Mouse (Mus musculus) intestine, embryonic 16.5 days (tissue): Measurements from ENCODE around the gene Frzb. TPM values are rescaled to one million over a fixed set of nuclear protein-coding genes. Genes with fewer than 3 reads are reported as not detected.

Source experiments
- ATAC-seq: fragments of 200-750 bp; cut with Nextera tagmentation; 2 replicates; pipeline ENCODE4 v1.8.0; 2017; ENCODE audit warnings: moderate TSS enrichment, moderate library complexity
- H3K27ac ChIP-seq: fragments of 300-500 bp; sonication (generic); 2 replicates; pipeline ENCODE4 v1.5.1; 2014; ENCODE audit warnings: mild to moderate bottlenecking, low read length
- H3K27me3 ChIP-seq: fragments of 300-500 bp; sonication (generic); replicated peaks from 2 replicates; pipeline ENCODE4 v1.6.1; 2014; ENCODE audit warnings: low read length, control low read depth, mixed read lengths; ENCODE audit not compliant: control insufficient read depth, insufficient read depth
- H3K36me3 ChIP-seq: fragments of 300-500 bp; sonication (generic); 2 replicates; pipeline ENCODE4 v1.6.1; 2014; ENCODE audit warnings: low read length, control low read depth; ENCODE audit not compliant: control insufficient read depth, insufficient read depth
- H3K4me1 ChIP-seq: fragments of 300-500 bp; sonication (generic); 2 replicates; pipeline ENCODE4 v1.6.1; 2014; ENCODE audit warnings: low read length, control low read depth, mixed read lengths; ENCODE audit not compliant: control insufficient read depth, insufficient read depth
- H3K4me2 ChIP-seq: fragments of 300-500 bp; sonication (generic); 2 replicates; pipeline ENCODE4 v1.6.1; 2014; ENCODE audit warnings: low read depth, low read length, control low read depth
- H3K4me3 ChIP-seq: fragments of 300-500 bp; sonication (generic); 2 replicates; pipeline ENCODE4 v1.5.1; 2014; ENCODE audit warnings: mild to moderate bottlenecking, low read length
- H3K9ac ChIP-seq: fragments of 300-500 bp; sonication (generic); 2 replicates; pipeline ENCODE4 v1.6.1; 2014; ENCODE audit warnings: low read depth, low read length
- H3K9me3 ChIP-seq: fragments of 300-500 bp; sonication (generic); 2 replicates; pipeline ENCODE4 v1.6.1; 2016; ENCODE audit warnings: low read length, control low read depth; ENCODE audit not compliant: control insufficient read depth
- WGBS: fragments of 180-500 bp; shearing (Covaris S2); extraction: QIAGEN DNeasy Blood & Tissue Kit; methylation state at CpG from one replicate; pipeline ENCODE4 v1.1.7; 2014; 5-methylcytosine and 5-hydroxymethylcytosine counted together
- polyA plus RNA-seq: library from polyadenylated mRNA; unstranded; fragments of >200 nt; fragmentation: Nextera tagmentation; extraction: Ambion mirVana; gene quantifications from 2 replicates; pipeline ENCODE4 v1.2.1, GENCODE M21; 2015

Frzb gene
- polyA plus RNA-seq, 1 experiment from 2014 or later, result 2.4 TPM

GRCm38 (mm10) chr2:80404770-80405169 is 42.7 kb downstream of the Frzb start:
- H3K4me1 ChIP-seq, result 0 out of 2 replicates have a peak, but pooled peaks cover 3% of the 10 kb centered on the region
- H3K9me3 ChIP-seq, result no peaks in the 10 kb centered on the region
- H3K27ac ChIP-seq, result no peak overlapping the region
- H3K36me3 ChIP-seq, result no peaks in the 10 kb centered on the region
- H3K4me2 ChIP-seq, result no peak overlapping the region
- no peak overlapping the region for H3K4me3 ChIP-seq
- no peak for ATAC-seq
- 15% methylated on average over 5 of the region's 5 CpGs for WGBS
- no peaks in the 10 kb centered on the region for H3K27me3 ChIP-seq
- no peak overlapping the region for H3K9ac ChIP-seq

GRCm38 (mm10) chr2:80398595-80399099 is 48.8 kb downstream of the Frzb start:
- H3K4me1 ChIP-seq, result no peaks in the 10 kb centered on the region
- WGBS, result 40% methylated on average over 3 of the region's 3 CpGs
- no peaks in the 10 kb centered on the region for H3K27me3 ChIP-seq
- no peaks in the 10 kb centered on the region for H3K36me3 ChIP-seq
- ATAC-seq, result no peak
- no peak overlapping the region for H3K4me2 ChIP-seq
- H3K9me3 ChIP-seq, result no peaks in the 10 kb centered on the region
- no peak overlapping the region for H3K27ac ChIP-seq
- no peak overlapping the region for H3K4me3 ChIP-seq
- H3K9ac ChIP-seq, result no peak overlapping the region

- Histone ChIP-seq H3K27me3 (no peaks in the 10 kb centered on the region), H3K9me3 (no peaks in the 10 kb centered on the region), H3K9ac (no peak overlapping the region), H3K27ac (no peak overlapping the region), H3K36me3 (no peaks in the 10 kb centered on the region), H3K4me2 (no peak overlapping the region), H3K4me3 (no peak overlapping the region), H3K4me1 (no peaks in the 10 kb centered on the region)
- ATAC-seq, result no peak
- 43% methylated on average over 3 of the region's 3 CpGs for WGBS
These were observed 50.6 kb downstream of the Frzb start for GRCm38 (mm10) chr2:80396864-80397263.

- WGBS, result 31% methylated on average over 7 of the region's 7 CpGs
- H3K9ac ChIP-seq, result no peak overlapping the region
- no peak overlapping the region for H3K4me2 ChIP-seq
- H3K27me3 ChIP-seq, result no peaks in the 10 kb centered on the region
- no peak overlapping the region for H3K4me3 ChIP-seq
- H3K4me1 ChIP-seq, result no peaks in the 10 kb centered on the region
- no peak overlapping the region for H3K27ac ChIP-seq
- no peaks in the 10 kb centered on the region for H3K9me3 ChIP-seq
- H3K36me3 ChIP-seq, result no peaks in the 10 kb centered on the region
- ATAC-seq, result no peak
These were observed 51.4 kb downstream of the Frzb start for GRCm38 (mm10) chr2:80396057-80396456.

- Histone ChIP-seq H3K4me3 (no peak overlapping the region), H3K9ac (no peak overlapping the region), H3K27me3 (no peaks in the 10 kb centered on the region), H3K4me1 (no peaks in the 10 kb centered on the region), H3K9me3 (no peaks in the 10 kb centered on the region), H3K36me3 (no peaks in the 10 kb centered on the region), H3K4me2 (no peak overlapping the region), H3K27ac (no peak overlapping the region)
- WGBS, result 64% methylated on average over 3 of the region's 3 CpGs
- ATAC-seq, result no peak
These were observed 59.1 kb downstream of the Frzb start for GRCm38 (mm10) chr2:80388341-80388740.

GRCm38 (mm10) chr2:80387668-80388067 is 59.8 kb downstream of the Frzb start:
- no peaks in the 10 kb centered on the region for H3K27me3 ChIP-seq
- no peaks in the 10 kb centered on the region for H3K9me3 ChIP-seq
- H3K27ac ChIP-seq, result no peak overlapping the region
- no peak for ATAC-seq
- H3K4me3 ChIP-seq, result no peak overlapping the region
- no peaks in the 10 kb centered on the region for H3K36me3 ChIP-seq
- 62% methylated on average over 9 of the region's 9 CpGs for WGBS
- H3K4me1 ChIP-seq, result no peaks in the 10 kb centered on the region
- H3K9ac ChIP-seq, result no peak overlapping the region
- H3K4me2 ChIP-seq, result no peak overlapping the region

- H3K27ac ChIP-seq, result no peak overlapping the region
- H3K4me1 ChIP-seq, result no peaks in the 10 kb centered on the region
- WGBS, result 99% methylated on average over 2 of the region's 2 CpGs
- H3K27me3 ChIP-seq, result no peaks in the 10 kb centered on the region
- H3K9me3 ChIP-seq, result no peaks in the 10 kb centered on the region
- H3K4me2 ChIP-seq, result no peak overlapping the region
- no peaks in the 10 kb centered on the region for H3K36me3 ChIP-seq
- no peak for ATAC-seq
- no peak overlapping the region for H3K4me3 ChIP-seq
- H3K9ac ChIP-seq, result no peak overlapping the region
These were observed 61.2 kb downstream of the Frzb start for GRCm38 (mm10) chr2:80386255-80386654.

GRCm38 (mm10) chr2:80384447-80384846 is 63.0 kb downstream of the Frzb start:
- Histone ChIP-seq H3K4me2 (no peak overlapping the region), H3K27me3 (no peaks in the 10 kb centered on the region), H3K27ac (no peak overlapping the region), H3K9ac (no peak overlapping the region), H3K4me1 (no peaks in the 10 kb centered on the region), H3K4me3 (no peak overlapping the region), H3K36me3 (no peaks in the 10 kb centered on the region), H3K9me3 (no peaks in the 10 kb centered on the region)
- ATAC-seq, result no peak
- 56% methylated on average over 4 of the region's 4 CpGs for WGBS

- 91% methylated on average over 5 of the region's 5 CpGs for WGBS
- Histone ChIP-seq H3K9me3 (0 out of 2 replicates have a peak, but pooled peaks cover 4% of the 10 kb centered on the region), H3K4me3 (no peak overlapping the region), H3K4me1 (no peaks in the 10 kb centered on the region), H3K4me2 (no peak overlapping the region), H3K36me3 (no peaks in the 10 kb centered on the region), H3K9ac (no peak overlapping the region), H3K27me3 (no peaks in the 10 kb centered on the region), H3K27ac (no peak overlapping the region)
- ATAC-seq, result no peak
These were observed 67.6 kb downstream of the Frzb start for GRCm38 (mm10) chr2:80379848-80380247.

GRCm38 (mm10) chr2:80374892-80375291 is 72.5 kb downstream of the Frzb start:
- Histone ChIP-seq H3K4me3 (no peak overlapping the region), H3K9me3 (0 out of 2 replicates have a peak, but pooled peaks cover 4% of the 10 kb centered on the region), H3K27ac (no peak overlapping the region), H3K4me1 (no peaks in the 10 kb centered on the region), H3K36me3 (no peaks in the 10 kb centered on the region), H3K4me2 (no peak overlapping the region), H3K27me3 (no peaks in the 10 kb centered on the region), H3K9ac (no peak overlapping the region)
- ATAC-seq, result no peak
